8 mouse cellular contexts compared by ENCODE assay signal in the genomic region with DNA sequence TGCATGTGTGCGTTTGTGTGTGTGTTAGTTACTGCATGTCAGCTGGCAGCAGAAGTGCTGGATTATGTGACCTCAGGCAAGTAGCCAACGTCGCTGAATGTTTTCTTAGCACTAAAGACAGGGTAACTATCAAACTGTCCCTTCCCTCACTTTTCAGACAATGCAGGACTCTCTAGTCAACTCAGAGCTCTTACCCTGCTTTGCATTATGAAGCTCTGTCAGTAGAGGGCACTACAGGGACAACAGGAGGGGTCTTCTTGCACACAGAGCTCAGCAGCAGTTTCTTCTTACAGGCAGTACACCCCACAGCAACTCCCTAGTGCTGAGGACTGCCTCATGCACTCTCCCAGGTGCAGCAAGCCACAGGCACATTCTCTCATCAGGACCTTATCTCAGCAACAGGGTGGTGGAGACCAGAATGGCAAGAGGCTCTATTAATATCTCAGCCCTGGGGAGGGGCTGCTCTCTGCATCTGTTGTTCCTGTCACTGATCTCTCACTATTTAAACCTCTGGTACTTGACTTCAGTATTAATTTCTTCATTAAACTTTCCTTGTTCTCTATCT. TPM values are rescaled to one million over a fixed set of nuclear protein-coding genes. Genes with fewer than 3 reads are reported as not detected.
DNase-seq lines count a peak whose midpoint lies in the region; ATAC-seq and TF ChIP-seq lines count a peak whose summit lies in the region.

No protein-coding gene starts in this region.

- no peak overlapping the region for H3K27ac ChIP-seq in layer of hippocampus, adult 2 months
- peak overlapping the region; percentile 80 for H3K27ac ChIP-seq in heart, embryonic 12.5 days (ENCODE audit: poor library complexity, severe bottlenecking)

- 58% methylated on average over 3 of the region's 3 CpGs for WGBS in heart, embryonic 12.5 days

- peaks cover 69% of the 10 kb centered on the region for H3K36me3 ChIP-seq in heart, embryonic 12.5 days

- H3K4me3 ChIP-seq in layer of hippocampus, adult 2 months, result no peak overlapping the region
- H3K4me3 ChIP-seq in heart, embryonic 12.5 days, result no peak overlapping the region

- H3K9ac ChIP-seq in heart, embryonic 12.5 days, result no peak overlapping the region

- intact Hi-C loops in gastrocnemius, postnatal 14 days (cut with DNase I; ENCODE audit: low total_unique reads), result no loop called here

- no peaks in the 10 kb centered on the region for H3K9me3 ChIP-seq in heart, embryonic 12.5 days (replicated peaks)

- ATAC-seq in heart, embryonic 12.5 days (ENCODE audit: insufficient number of reproducible peaks, low FRiP score), result peak; percentile 76

- peak; percentile 26 to 61 for DNase-seq in layer of hippocampus, adult 2 months (ENCODE audit: low spot score in 2 of 2)
- no peak for DNase-seq in layer of hippocampus, postnatal 36 days
- DNase-seq in NIH3T3 (ENCODE audit: low read depth), result peak; percentile 70
- peak; percentile 23 for DNase-seq in mesoderm, embryonic 11.5 days (ENCODE audit: low read depth, low spot score)
- no peak for DNase-seq in ovary, postnatal 36 days (ENCODE audit: low spot score)
- DNase-seq in gastrocnemius, postnatal 14 days, result no peak
- no peak for DNase-seq in ovary, adult 18-20 months (ENCODE audit: low spot score)

- H3K4me1 ChIP-seq in heart, embryonic 12.5 days (replicated peaks), result peaks cover 24% of the 10 kb centered on the region

- H3K4me2 ChIP-seq in heart, embryonic 12.5 days, result no peak overlapping the region

- H3K27me3 ChIP-seq in heart, embryonic 12.5 days (replicated peaks), result no peaks in the 10 kb centered on the region

- TF ChIP-seq CTCF in layer of hippocampus, adult 2 months (conservative IDR thresholded peaks at IDR 0.05), result peak; percentile 80

RNA-seq across cellular contexts. Expression of a gene that starts 23.8 kb away (rescaled TPM):
- total RNA-seq in layer of hippocampus, adult 2 months (2021), result 10 to 100 TPM; 15.7 to 17.1 TPM
- total RNA-seq in layer of hippocampus, postnatal 36 days (2021), result 10 to 100 TPM; 15.6 to 18.6 TPM
- 39.3 and 44.0 TPM in 2 replicates for polyA plus RNA-seq in heart, embryonic 12.5 days (2016; fragmentation: Nextera tagmentation; extraction: Ambion mirVana)
- 1 to 10 TPM; 7.8 TPM for total RNA-seq in gastrocnemius, postnatal 14 days (2021)

RNA-seq across cellular contexts. Expression of a gene that starts 24.0 kb away (rescaled TPM):
- total RNA-seq in layer of hippocampus, adult 2 months (2021), result 10 to 100 TPM; 76.5 to 80.7 TPM
- total RNA-seq in layer of hippocampus, postnatal 36 days (2021), result 10 to 100 TPM; 75.9 to 84.3 TPM
- polyA plus RNA-seq in heart, embryonic 12.5 days (2016; fragmentation: Nextera tagmentation; extraction: Ambion mirVana), result 32.8 and 34.3 TPM in 2 replicates
- total RNA-seq in gastrocnemius, postnatal 14 days (2021), result 10 to 100 TPM; 22.6 to 25.2 TPM

Comparison
In these comparisons a context has a peak if more than half of its experiments do, and no peak if none do; other contexts are left out.
1. DNase-seq: peak in layer of hippocampus, adult 2 months (2 of 2), NIH3T3 (single experiment) and mesoderm, embryonic 11.5 days (single experiment); none in layer of hippocampus, postnatal 36 days (0 of 2), ovary, postnatal 36 days (single experiment), gastrocnemius, postnatal 14 days (single experiment) and ovary, adult 18-20 months (single experiment).